Mouse (Mus musculus): ENCODE results near the gene Ppil3. TPM values are rescaled to one million over a fixed set of nuclear protein-coding genes. Genes with fewer than 3 reads are reported as not detected.
A peak's percentile ranks its signal among the peaks of the same experiment; 100 is the strongest.

Gene Ppil3
- total RNA-seq, 2 experiments from 2014 or later, result 16.7 to 19.6 TPM

GRCm38 (mm10) chr1:58410776-58411175 is 34.5 kb downstream of the Ppil3 start:
- intact Hi-C loops (cut with DNase I), result no loop called here

GRCm38 (mm10) chr1:58410198-58410588 is 35.1 kb downstream of the Ppil3 start:
- intact Hi-C loops (cut with DNase I), result no loop called here
- no peak for DNase-seq

More at GRCm38 (mm10) chr1:58410776-58411175, 34.5 kb downstream of the Ppil3 start:
- no peak for DNase-seq

- intact Hi-C loops (cut with DNase I), result no loop called here
- DNase-seq, result no peak
These were observed 35.6 kb downstream of the Ppil3 start for GRCm38 (mm10) chr1:58409553-58410197.

GRCm38 (mm10) chr1:58408141-58408540 is 37.1 kb downstream of the Ppil3 start:
- DNase-seq, result no peak
- intact Hi-C loops (cut with DNase I), result no loop called here

- DNase-seq, result no peak
- intact Hi-C loops (cut with DNase I), result no loop called here
These were observed 38.0 kb downstream of the Ppil3 start for GRCm38 (mm10) chr1:58407321-58407720.

- no peak for DNase-seq
- intact Hi-C loops (cut with DNase I), result no loop called here
These were observed 41.5 kb downstream of the Ppil3 start for GRCm38 (mm10) chr1:58403745-58404144.

- no peak for DNase-seq
- intact Hi-C loops (cut with DNase I), result no loop called here
These were observed 43.9 kb downstream of the Ppil3 start for GRCm38 (mm10) chr1:58401396-58401795.

- intact Hi-C loops (cut with DNase I), result loop anchor here (2.0 to 10.0 kb wide), 2 partner anchors 19 to 993 kb away; partner anchors contain the start of genes Maip1 and Tyw5
- DNase-seq, result no peak
These were observed 47.6 kb downstream of the Ppil3 start for GRCm38 (mm10) chr1:58397731-58398130.

- intact Hi-C loops (cut with DNase I), result loop anchor here (10.0 kb wide), 1 partner anchor 991 kb away; the partner anchor contains the start of genes Maip1 and Tyw5
- no peak for DNase-seq
These were observed 49.1 kb downstream of the Ppil3 start for GRCm38 (mm10) chr1:58396179-58396578.

GRCm38 (mm10) chr1:58395341-58395740 is 49.9 kb downstream of the Ppil3 start:
- intact Hi-C loops (cut with DNase I), result loop anchor here (10.0 kb wide), 1 partner anchor 991 kb away; the partner anchor contains the start of genes Maip1 and Tyw5
- no peak for DNase-seq

- DNase-seq, result peak; percentile 60
- intact Hi-C loops (cut with DNase I), result loop anchor here (5.0 to 10.0 kb wide), 2 partner anchors 96 to 989 kb away; partner anchors contain the start of genes Maip1 and Tyw5
These were observed 51.7 kb downstream of the Ppil3 start for GRCm38 (mm10) chr1:58393284-58394195.

GRCm38 (mm10) chr1:58392652-58393283 is 52.5 kb downstream of the Ppil3 start, which contains the start of gene Bzw1:
Bzw1 (plus strand) TSS chr1:58392898.
- DNase-seq, result peak; percentile 95
- intact Hi-C loops (cut with DNase I), result loop anchor here (5.0 to 10.0 kb wide), 2 partner anchors 95 to 988 kb away; partner anchors contain the start of genes Maip1 and Tyw5

GRCm38 (mm10) chr1:58392268-58392651 is 53.0 kb downstream of the Ppil3 start:
- no peak for DNase-seq
- intact Hi-C loops (cut with DNase I), result loop anchor here (5.0 to 10.0 kb wide), 2 partner anchors 95 to 987 kb away; partner anchors contain the start of genes Maip1 and Tyw5

- peak in 1 of 2 experiments; percentile 11 for DNase-seq
- intact Hi-C loops (cut with DNase I), result loop anchor here (5.0 to 10.0 kb wide), 2 partner anchors 94 to 987 kb away; partner anchors contain the start of genes Maip1 and Tyw5
These were observed 53.6 kb downstream of the Ppil3 start for GRCm38 (mm10) chr1:58391421-58392267.

GRCm38 (mm10) chr1:58382586-58383281 is 62.6 kb downstream of the Ppil3 start:
- intact Hi-C loops (cut with DNase I), result no loop called here
- no peak for DNase-seq

Data from heart, postnatal 14 days (tissue).